Mouse (Mus musculus) megakaryocyte, embryonic 14.5 days (primary cell): ENCODE measurements around the gene Wdr62.

Source experiments
- FLI1 ChIP-seq: IDR thresholded peaks from 2 replicates; pipeline ENCODE4 v1.6.1; 2012; ENCODE audit warnings: low read length, inconsistent platforms, mixed read lengths
- GATA1 ChIP-seq: IDR thresholded peaks from 3 replicates; pipeline ENCODE4 v1.6.1; 2012; ENCODE audit warnings: mixed read lengths, low read length, inconsistent platforms, borderline replicate concordance

DNA sequence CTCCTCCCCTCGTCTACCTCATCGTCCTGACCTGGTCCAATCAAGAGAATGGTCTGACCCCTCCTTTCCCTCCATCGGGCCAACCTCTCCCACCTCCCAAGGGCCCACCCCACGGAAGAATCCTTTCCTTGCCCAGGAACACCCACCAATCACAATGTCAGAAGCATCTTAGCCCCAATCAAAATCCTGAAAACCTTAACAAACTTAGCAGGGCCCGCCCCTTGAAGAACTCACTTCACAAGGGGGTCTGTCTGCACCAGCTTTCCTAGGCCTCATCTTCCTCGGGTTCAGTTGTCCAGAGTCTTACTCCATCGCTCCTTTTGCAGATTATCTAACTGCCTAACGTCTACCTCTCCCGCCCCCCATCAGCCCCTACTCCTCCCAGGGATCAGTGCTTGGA is 87.2 kb downstream of the Wdr62 start:
- TF ChIP-seq GATA1: no peak
- TF ChIP-seq FLI1: no peak
